Mouse (Mus musculus) hindbrain, embryonic 12.5 days (tissue): Measurements from ENCODE around the gene Ctdnep1. TPM values are rescaled to one million over a fixed set of nuclear protein-coding genes. Genes with fewer than 3 reads are reported as not detected.

Source experiments
- ATAC-seq: fragments of 200-750 bp; cut with Nextera tagmentation; 2 replicates; pipeline ENCODE4 v1.8.0; 2017; ENCODE audit warnings: moderate TSS enrichment; ENCODE audit not compliant: low FRiP score
- H3K27ac ChIP-seq: fragments of 300-500 bp; sonication (generic); 2 replicates; pipeline ENCODE4 v1.5.1; 2016; ENCODE audit warnings: mild to moderate bottlenecking
- H3K27me3 ChIP-seq: fragments of 300-500 bp; sonication (generic); 2 replicates; pipeline ENCODE4 v1.6.1; 2016; ENCODE audit warnings: mild to moderate bottlenecking
- H3K36me3 ChIP-seq: fragments of 300-500 bp; sonication (generic); 2 replicates; pipeline ENCODE4 v1.6.1; 2016; ENCODE audit warnings: mild to moderate bottlenecking
- H3K4me1 ChIP-seq: fragments of 300-500 bp; sonication (generic); 2 replicates; pipeline ENCODE4 v1.6.1; 2016
- H3K4me2 ChIP-seq: fragments of 300-500 bp; sonication (generic); replicated peaks from 2 replicates; pipeline ENCODE4 v1.6.1; 2016; ENCODE audit warnings: mild to moderate bottlenecking
- H3K4me3 ChIP-seq: fragments of 300-500 bp; sonication (generic); 2 replicates; pipeline ENCODE4 v1.5.1; 2016; ENCODE audit warnings: mild to moderate bottlenecking
- H3K9ac ChIP-seq: fragments of 300-500 bp; sonication (generic); 2 replicates; pipeline ENCODE4 v1.6.1; 2016; ENCODE audit warnings: mild to moderate bottlenecking, moderate library complexity
- H3K9me3 ChIP-seq: fragments of 300-500 bp; sonication (generic); replicated peaks from 2 replicates; pipeline ENCODE4 v1.6.1; 2016; ENCODE audit warnings: mild to moderate bottlenecking
- WGBS: fragments of 180-500 bp; shearing (Covaris S2); methylation state at CpG from one replicate; pipeline ENCODE4 v1.1.7; 2016; 5-methylcytosine and 5-hydroxymethylcytosine counted together
- polyA plus RNA-seq: library from polyadenylated mRNA; unstranded; fragments of >200 nt; fragmentation: Nextera tagmentation; extraction: Ambion mirVana; gene quantifications from 2 replicates; pipeline ENCODE4 v1.2.1, GENCODE M21; 2016

Gene Ctdnep1
- polyA plus RNA-seq: 22.4 and 26.1 TPM in 2 replicates

DNA sequence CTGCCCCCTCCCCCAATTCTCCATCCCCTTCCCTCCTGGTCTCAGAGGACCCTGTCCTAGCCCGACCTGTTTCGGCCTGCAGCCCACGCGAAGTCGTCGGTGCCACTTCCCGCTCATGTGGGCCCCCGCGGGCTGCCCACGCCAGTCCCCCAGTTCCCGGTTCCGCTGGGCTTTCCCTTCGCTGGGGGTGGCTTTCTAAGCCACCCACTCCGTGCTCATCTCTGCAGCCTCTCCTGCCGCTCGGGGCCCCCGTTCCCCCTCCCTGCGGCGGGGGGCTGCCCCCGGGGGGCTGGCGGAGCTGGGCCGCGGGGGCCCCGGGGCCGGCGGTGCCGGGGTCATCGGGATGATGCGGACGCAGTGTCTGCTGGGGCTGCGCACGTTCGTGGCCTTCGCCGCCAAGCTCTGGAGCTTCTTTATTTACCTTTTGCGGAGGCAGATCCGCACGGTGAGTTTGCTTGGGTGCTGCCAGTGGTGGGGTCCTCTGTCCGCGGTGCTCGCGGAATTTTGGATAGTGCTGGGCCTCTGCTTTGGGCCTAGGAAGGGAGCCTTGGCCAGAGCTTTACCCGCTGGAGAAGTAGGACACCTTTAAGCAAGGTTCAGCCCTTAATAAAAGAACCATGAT, at the start of gene Ctdnep1:
Gene Ctdnep1, plus strand, starts transcription at position 16 of the 622 bp plus-strand sequence.
- peak within 1 kb of the TSS; percentile 99 for H3K9ac ChIP-seq
- peak within 1 kb of the TSS; percentile 98 for H3K27ac ChIP-seq
- H3K27me3 ChIP-seq: no peaks in the 10 kb centered on the region
- peak within 1 kb of the TSS; percentile 100 for H3K4me3 ChIP-seq
- peak within 1 kb of the TSS; percentile 73 for H3K4me2 ChIP-seq
- peaks cover 26% of the 10 kb centered on the region for H3K4me1 ChIP-seq
- WGBS: under 1% methylated on average over 40 of the region's 43 CpGs
- H3K9me3 ChIP-seq: no peaks in the 10 kb centered on the region
- ATAC-seq: peak; percentile 66
- H3K36me3 ChIP-seq: peaks cover 37% of the 10 kb centered on the region

DNA sequence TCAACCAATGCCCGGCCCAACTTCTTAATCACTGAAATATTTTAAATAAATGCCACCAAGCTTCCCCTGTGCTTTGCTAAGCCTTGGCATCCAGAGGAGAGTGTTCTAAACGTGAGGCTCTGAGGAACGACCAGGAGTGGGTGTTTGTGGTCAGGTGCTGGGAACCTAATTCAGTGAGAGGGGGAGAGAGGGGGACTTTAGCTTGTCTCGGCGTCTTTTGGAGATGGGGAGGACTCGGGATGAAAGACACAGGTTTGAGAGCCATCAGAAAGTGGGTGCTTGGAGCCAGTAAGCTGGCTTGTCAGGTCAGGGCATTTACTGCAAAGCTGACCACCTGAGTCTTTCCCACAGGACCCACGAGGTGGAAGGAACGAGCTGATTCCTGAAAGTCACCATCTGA, 49.2 kb upstream of the Ctdnep1 start:
- 74% methylated on average over 8 of the region's 8 CpGs for whole genome bisulfite sequencing
- no peak overlapping the region for H3K9ac ChIP-seq
- H3K27ac ChIP-seq: no peak overlapping the region
- peaks cover 23% of the 10 kb centered on the region for H3K27me3 ChIP-seq
- ATAC-seq: no peak
- no peaks in the 10 kb centered on the region for H3K36me3 ChIP-seq
- H3K9me3 ChIP-seq: no peaks in the 10 kb centered on the region
- H3K4me1 ChIP-seq: peaks cover 11% of the 10 kb centered on the region
- no peak overlapping the region for H3K4me3 ChIP-seq
- H3K4me2 ChIP-seq: no peak overlapping the region

DNA sequence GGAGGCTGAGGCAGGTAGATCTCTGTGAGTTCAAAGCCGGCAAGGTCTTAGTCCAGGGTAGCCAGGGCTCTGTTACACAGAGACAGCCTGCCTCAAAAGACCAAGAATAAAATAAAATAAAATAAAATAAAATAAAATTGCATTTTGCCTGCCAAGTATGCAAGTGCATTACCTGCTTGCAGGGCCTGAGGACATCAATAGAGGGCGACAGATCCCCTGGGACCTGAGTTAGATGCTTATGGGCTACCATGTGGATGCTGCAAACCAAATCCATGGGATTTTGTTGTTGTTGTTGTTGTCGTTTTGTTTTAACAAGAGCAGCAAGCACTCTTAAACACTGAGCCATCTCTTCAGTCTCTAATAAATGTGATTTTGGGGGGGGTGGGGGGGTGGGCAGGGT, 48.7 kb upstream of the Ctdnep1 start:
- no peak for ATAC-seq
- H3K36me3 ChIP-seq: no peaks in the 10 kb centered on the region
- 34% methylated on average over 3 of the region's 3 CpGs for WGBS
- H3K27ac ChIP-seq: no peak overlapping the region
- no peaks in the 10 kb centered on the region for H3K9me3 ChIP-seq
- no peak overlapping the region for H3K4me2 ChIP-seq
- H3K27me3 ChIP-seq: peaks cover 27% of the 10 kb centered on the region
- peaks cover 13% of the 10 kb centered on the region for H3K4me1 ChIP-seq
- no peak overlapping the region for H3K9ac ChIP-seq
- H3K4me3 ChIP-seq: no peak overlapping the region

DNA sequence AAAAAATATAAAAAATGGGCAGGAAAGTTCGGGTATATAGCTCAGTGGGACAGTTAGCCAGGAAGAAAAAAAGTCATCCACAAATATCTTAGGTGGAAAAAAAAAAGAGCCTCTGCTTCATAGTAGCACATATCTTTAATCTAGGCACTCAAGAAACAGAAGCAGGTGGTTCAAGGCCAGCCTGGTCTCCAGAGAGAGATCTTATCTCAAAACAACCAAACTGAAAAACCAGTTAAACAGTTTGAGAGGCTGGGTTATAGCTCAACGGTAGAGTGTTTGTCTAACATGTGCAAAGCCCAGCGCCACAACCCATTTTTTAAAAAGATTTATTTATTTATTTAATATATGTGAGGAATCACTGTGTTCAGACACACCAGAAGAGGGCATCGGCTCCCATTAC, 47.9 kb upstream of the Ctdnep1 start:
- Histone ChIP-seq H3K36me3 (no peaks in the 10 kb centered on the region), H3K4me1 (peaks cover 13% of the 10 kb centered on the region), H3K27me3 (peaks cover 36% of the 10 kb centered on the region), H3K9me3 (no peaks in the 10 kb centered on the region), H3K4me2 (no peak overlapping the region), H3K4me3 (no peak overlapping the region), H3K9ac (no peak overlapping the region), H3K27ac (no peak overlapping the region)
- 82% methylated on average over 4 of the region's 4 CpGs for WGBS
- no peak for ATAC-seq

DNA sequence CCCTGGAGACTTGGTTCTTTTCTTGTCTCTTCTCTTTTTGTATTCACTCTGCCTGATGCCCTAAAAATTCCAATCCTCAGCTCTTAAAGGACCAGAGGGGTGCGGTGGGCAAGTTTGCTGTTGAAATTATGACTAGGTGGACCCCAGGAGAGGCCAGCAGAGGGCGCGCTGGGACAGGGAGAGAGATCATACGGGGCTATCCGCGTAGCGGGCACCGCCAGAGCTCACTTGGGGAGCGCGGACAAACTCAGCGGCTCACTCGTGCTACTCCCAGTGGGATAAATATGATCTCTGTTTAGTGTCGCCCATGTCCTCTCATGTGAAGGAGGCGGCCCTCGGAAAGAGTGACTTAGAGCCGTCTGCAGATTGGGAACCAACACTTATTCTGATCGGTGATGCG, 46.8 kb upstream of the Ctdnep1 start:
- ATAC-seq: no peak
- Histone ChIP-seq H3K4me2 (peak overlapping the region; percentile 43), H3K27ac (no peak overlapping the region), H3K4me3 (no peak overlapping the region), H3K27me3 (peaks cover 47% of the 10 kb centered on the region), H3K9ac (no peak overlapping the region), H3K9me3 (no peaks in the 10 kb centered on the region), H3K4me1 (peaks cover 13% of the 10 kb centered on the region), H3K36me3 (no peaks in the 10 kb centered on the region)
- 1% methylated on average over 18 of the region's 18 CpGs for WGBS

DNA sequence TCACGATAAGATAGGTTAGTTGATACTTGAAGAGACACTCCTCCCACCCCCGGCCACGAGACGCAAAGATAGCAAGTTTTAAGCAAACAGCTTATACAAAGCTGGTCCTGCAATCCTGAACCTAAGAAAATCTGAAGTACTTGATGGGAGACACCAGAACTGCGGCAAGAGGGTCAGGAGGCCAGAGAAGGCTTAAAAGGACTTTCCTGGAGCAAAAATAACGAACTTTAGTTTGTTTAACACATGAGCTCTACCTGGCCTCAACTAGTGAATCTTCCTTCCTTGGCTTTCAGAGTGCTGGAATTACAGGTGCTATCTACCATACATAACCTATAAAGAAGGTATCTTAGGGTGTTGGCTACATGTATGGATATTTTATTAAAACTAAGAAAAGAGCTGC, 46.3 kb upstream of the Ctdnep1 start:
- no peak for ATAC-seq
- Histone ChIP-seq H3K27ac (no peak overlapping the region), H3K36me3 (no peaks in the 10 kb centered on the region), H3K4me1 (peaks cover 13% of the 10 kb centered on the region), H3K27me3 (peaks cover 52% of the 10 kb centered on the region), H3K9ac (no peak overlapping the region), H3K4me3 (no peak overlapping the region), H3K4me2 (peak overlapping the region; percentile 43; the same call in 1 of the 2 replicates), H3K9me3 (no peaks in the 10 kb centered on the region)
- WGBS: 23% methylated on average over 6 of the region's 6 CpGs

DNA sequence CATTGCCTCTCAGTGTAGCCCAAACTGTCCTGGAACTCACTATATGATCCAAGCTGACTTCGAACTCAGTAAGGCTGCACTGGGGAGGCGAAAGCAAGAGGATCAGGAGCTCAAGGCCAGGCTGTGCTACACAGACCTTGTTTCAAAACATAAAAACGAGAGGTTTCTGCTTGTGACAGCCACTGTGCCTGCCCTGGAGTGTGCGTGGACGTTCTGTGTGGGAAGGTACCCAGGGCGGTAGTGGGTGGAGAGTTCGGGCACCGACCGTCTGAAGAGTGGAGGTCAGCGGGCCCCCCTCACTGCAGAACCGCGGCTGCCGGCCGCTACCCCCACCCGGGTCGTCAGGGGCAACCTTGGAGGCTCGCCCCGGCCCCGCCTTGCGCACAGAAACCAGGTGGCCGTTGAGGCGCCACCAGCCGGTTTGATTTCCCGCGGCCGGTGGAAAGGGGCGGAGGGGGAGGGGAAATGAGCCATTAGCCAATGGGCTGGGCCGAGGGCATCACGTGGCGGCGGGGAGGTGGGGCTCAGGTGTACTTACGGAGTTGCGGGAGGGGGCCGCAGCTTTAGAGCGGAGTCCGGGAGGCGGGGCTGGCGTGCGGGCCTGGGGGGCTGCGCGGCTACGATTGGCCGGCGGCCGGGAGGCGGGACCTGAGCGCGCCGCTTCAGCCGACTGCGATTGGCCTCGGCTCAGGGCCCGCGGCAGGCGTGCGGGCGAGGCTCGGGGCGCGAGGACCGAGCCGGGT, 45.6 kb upstream of the Ctdnep1 start, which contains the start of gene Ybx2:
Gene Ybx2, plus strand, starts transcription at position 660 of the 743 bp plus-strand sequence.
- Histone ChIP-seq H3K36me3 (no peaks in the 10 kb centered on the region), H3K4me2 (peak within 1 kb of the TSS; percentile 100), H3K27ac (no peak within 1 kb of the TSS), H3K4me3 (peak within 1 kb of the TSS; percentile 63), H3K27me3 (peaks cover 56% of the 10 kb centered on the region), H3K4me1 (peaks cover 13% of the 10 kb centered on the region), H3K9ac (peak within 1 kb of the TSS; percentile 81), H3K9me3 (no peaks in the 10 kb centered on the region)
- 3% methylated on average over 38 of the region's 62 CpGs for WGBS
- ATAC-seq: peak; percentile 91

DNA sequence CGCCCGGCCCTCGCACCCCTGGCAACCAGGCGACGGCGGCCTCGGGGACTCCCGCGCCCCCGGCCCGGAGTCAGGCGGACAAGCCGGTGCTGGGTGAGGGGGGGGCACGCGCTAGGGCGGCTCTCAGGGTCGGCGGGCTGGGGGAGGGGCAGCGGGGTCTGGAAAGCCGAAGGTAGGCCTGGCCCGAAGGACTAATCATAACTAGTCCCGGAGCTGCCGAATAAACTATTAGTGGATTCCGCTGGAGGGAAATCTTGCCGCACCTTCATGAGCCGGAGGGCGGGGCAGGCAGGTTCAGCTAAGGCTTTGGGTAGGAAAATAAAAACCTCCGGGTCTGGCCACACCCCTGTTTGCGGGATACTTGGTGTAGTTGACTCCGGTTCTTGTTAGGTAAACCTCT, 44.8 kb upstream of the Ctdnep1 start:
- Histone ChIP-seq H3K27me3 (peaks cover 56% of the 10 kb centered on the region), H3K4me3 (peak overlapping the region; percentile 63)

DNA sequence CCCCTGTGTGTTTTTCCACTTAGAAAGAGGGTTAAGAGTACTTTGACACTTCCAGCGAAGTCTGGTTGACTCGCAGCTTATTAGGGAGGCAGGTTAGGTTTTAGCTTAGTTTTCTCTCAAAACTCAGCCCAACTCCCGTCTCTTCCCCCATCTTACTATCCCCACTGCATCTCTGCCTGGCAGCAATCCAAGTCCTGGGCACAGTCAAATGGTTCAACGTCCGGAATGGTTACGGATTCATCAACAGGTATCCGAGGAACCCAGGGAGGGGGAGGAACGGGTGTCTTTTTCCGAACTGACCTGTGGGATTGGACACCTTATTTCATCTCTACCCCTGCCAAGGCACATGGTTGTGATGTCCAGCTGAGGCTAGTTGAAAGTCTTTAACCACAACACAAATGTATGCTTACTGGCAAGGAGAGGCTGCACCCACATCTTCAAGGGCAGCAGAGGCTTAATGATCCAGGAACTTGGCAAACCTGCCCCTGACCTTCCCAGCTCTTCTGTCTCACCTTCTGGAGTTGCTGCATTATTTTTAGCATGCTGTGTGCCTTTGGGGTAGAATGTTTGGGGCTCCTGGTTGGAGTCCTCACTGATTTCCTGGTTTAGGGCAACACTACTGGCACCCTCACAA, 44.1 kb upstream of the Ctdnep1 start:
- Histone ChIP-seq H3K27ac (no peak overlapping the region), H3K4me2 (peak overlapping the region; percentile 100), H3K4me3 (peak overlapping the region; percentile 63), H3K9me3 (no peaks in the 10 kb centered on the region), H3K27me3 (peaks cover 56% of the 10 kb centered on the region), H3K9ac (no peak overlapping the region), H3K4me1 (peaks cover 16% of the 10 kb centered on the region), H3K36me3 (no peaks in the 10 kb centered on the region)
- ATAC-seq: no peak
- 43% methylated on average over 9 of the region's 9 CpGs for WGBS

More for the DNA sequence above, 44.8 kb upstream of the Ctdnep1 start:
- Histone ChIP-seq H3K27ac (no peak overlapping the region), H3K4me1 (peaks cover 16% of the 10 kb centered on the region), H3K36me3 (no peaks in the 10 kb centered on the region), H3K4me2 (peak overlapping the region; percentile 100), H3K9me3 (no peaks in the 10 kb centered on the region), H3K9ac (peak overlapping the region; percentile 81)
- 2% methylated on average over 30 of the region's 30 CpGs for WGBS
- ATAC-seq: no peak

DNA sequence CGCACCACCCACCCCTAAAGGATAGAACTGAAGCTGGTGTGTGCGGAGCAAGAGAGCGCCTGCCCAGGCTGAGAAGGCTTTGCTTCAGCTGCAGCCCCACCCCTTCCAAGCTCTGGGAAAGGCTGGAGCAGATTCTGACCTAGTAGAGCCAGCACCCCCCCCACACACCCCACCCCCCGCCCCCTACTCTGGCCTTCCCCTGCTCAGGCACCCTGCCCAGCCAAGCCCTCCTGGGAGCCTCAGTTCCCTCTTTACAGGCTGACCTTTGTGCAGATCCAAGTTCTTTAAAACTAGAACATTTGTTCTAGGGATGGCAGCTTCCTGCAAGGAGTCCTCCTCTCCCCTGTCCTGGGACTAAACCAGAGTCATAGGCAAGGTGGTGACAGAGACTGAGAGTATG, 43.6 kb upstream of the Ctdnep1 start:
- Histone ChIP-seq H3K27ac (no peak overlapping the region), H3K9ac (no peak overlapping the region), H3K4me3 (no peak overlapping the region), H3K4me1 (peaks cover 16% of the 10 kb centered on the region), H3K9me3 (no peaks in the 10 kb centered on the region), H3K36me3 (no peaks in the 10 kb centered on the region), H3K4me2 (no peak overlapping the region), H3K27me3 (peaks cover 56% of the 10 kb centered on the region)
- ATAC-seq: no peak
- 44% methylated on average over 4 of the region's 4 CpGs for WGBS

DNA sequence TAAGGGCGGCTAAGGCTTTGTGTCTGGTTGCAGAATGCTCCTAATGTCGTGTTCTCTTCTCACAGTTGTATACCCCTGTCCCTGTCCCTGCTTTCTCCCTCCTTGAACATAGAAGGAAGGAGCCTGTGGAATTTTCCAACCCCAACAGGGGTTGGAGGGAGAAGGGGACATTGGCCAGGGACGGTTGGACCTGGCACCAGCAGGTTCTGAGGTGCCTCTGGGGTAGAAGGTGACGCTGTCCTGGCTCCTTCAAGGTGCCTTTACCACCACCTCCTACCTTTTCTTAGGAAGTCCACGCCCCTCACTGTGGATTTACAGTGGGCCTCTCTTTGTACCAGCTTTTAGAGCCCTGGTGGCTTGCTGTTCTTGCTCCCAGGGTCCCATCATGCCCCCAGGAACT, 43.1 kb upstream of the Ctdnep1 start:
- Histone ChIP-seq H3K9ac (peak overlapping the region; percentile 13; the same call in 1 of the 2 replicates), H3K27me3 (peaks cover 56% of the 10 kb centered on the region)

DNA sequence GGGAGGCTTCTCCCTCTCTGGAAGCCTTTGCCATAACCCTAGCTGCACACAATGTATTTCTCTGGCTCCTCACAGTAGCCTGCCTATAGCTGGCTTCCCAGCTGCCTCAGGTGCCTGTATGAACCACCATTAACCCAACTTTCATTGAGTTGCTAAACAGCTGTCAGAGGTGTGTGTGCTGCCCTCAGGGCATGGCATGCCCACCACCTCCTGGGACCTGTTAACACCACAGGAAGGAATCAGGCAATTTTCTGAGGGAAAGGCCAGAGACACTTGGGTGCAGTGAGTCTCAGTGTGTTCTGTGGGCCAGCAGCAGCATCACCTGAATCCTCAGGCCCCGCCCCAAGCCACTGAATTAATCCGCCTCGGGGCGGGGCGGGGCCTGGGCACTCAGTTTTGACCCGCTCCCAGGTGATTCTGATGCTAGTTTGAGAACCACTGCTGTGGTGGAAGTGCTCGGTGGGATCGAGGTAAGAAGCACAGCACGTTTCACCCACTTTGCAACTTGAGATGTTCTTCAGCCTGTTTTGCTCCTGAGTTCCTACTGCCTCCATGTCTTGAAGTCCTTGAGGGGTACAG, 42.5 kb upstream of the Ctdnep1 start:
- H3K4me3 ChIP-seq: no peak overlapping the region
- H3K4me1 ChIP-seq: peaks cover 16% of the 10 kb centered on the region
- no peak overlapping the region for H3K27ac ChIP-seq
- peaks cover 56% of the 10 kb centered on the region for H3K27me3 ChIP-seq
- no peak overlapping the region for H3K4me2 ChIP-seq
- ATAC-seq: no peak
- H3K9me3 ChIP-seq: no peaks in the 10 kb centered on the region
- 35% methylated on average over 9 of the region's 9 CpGs for WGBS
- H3K36me3 ChIP-seq: no peaks in the 10 kb centered on the region
- no peak overlapping the region for H3K9ac ChIP-seq

More for the DNA sequence above, 43.1 kb upstream of the Ctdnep1 start:
- no peaks in the 10 kb centered on the region for H3K9me3 ChIP-seq
- no peak for ATAC-seq
- H3K4me3 ChIP-seq: no peak overlapping the region
- H3K27ac ChIP-seq: no peak overlapping the region
- no peak overlapping the region for H3K4me2 ChIP-seq
- 68% methylated on average over 5 of the region's 5 CpGs for WGBS
- no peaks in the 10 kb centered on the region for H3K36me3 ChIP-seq
- H3K4me1 ChIP-seq: peaks cover 16% of the 10 kb centered on the region
